Mouse (Mus musculus) common myeloid progenitor, adult 5-6 weeks (primary cell): Measurements from ENCODE around the gene Gigyf2. TPM values are rescaled to one million over a fixed set of nuclear protein-coding genes. Genes with fewer than 3 reads are reported as not detected.

Experiments
- ATAC-seq: replicated peaks from 2 replicates; pipeline ENCODE4 v1.8.0; 2016; ENCODE audit warnings: low read depth, mild to moderate bottlenecking, moderate TSS enrichment, inconsistent platforms; ENCODE audit not compliant: poor library complexity, severe bottlenecking
- total RNA-seq: library from RNA; stranded (forward); fragments of 200-1000, 187-1606 nt; gene quantifications from 2 replicates; pipeline ENCODE4 v1.2.3, GENCODE M21; 2017

Gigyf2 gene
- 134 and 174 TPM in 2 replicates for total RNA-seq

DNA sequence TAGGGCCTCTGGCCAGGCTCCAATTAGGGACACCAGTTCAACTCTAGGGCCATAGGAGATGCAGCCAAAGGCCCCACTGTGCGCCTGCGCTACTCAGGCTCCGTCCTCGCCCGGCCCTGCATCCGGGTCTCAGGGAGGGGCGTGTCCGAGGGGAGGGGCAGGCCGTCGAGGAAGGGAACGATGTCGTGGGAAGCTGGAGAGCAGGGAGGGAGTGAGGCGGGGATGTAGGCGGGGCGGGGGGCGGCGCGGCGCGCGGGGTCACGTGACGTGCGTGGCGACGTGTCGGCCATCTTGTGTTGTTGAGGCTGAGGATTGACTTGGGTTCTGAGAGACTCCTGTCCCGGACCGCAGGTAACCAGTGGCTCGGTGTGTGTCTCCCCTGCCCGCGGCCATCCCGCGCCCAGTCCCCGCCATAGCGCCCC lies at the start of gene Gigyf2:
Gene Gigyf2 (plus strand): TSS at position 257 of the 422 bp plus-strand sequence.
- ATAC-seq = peak; percentile 100

DNA sequence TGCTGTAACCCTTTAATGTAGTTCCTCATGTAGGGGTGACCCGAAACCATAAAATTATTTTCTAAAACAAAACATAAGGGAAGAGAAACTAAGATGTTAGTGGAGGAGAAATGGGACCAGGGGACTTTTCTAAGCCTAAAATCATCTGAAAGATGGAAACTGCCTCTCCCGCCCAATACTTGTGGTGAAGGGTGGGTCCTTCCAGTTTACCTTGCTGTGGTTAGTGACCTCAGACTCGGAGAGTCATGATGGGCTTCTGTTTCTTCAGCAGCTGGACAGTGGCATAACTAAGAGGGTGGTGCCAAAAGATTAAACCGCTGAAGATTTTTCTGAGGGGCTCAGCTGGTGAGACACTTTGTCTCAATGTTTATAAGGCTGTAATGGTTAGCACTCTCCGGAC lies 46.5 kb upstream of the Gigyf2 start:
- ATAC-seq = peak; percentile 37; the same call in 1 of the 2 replicates

DNA sequence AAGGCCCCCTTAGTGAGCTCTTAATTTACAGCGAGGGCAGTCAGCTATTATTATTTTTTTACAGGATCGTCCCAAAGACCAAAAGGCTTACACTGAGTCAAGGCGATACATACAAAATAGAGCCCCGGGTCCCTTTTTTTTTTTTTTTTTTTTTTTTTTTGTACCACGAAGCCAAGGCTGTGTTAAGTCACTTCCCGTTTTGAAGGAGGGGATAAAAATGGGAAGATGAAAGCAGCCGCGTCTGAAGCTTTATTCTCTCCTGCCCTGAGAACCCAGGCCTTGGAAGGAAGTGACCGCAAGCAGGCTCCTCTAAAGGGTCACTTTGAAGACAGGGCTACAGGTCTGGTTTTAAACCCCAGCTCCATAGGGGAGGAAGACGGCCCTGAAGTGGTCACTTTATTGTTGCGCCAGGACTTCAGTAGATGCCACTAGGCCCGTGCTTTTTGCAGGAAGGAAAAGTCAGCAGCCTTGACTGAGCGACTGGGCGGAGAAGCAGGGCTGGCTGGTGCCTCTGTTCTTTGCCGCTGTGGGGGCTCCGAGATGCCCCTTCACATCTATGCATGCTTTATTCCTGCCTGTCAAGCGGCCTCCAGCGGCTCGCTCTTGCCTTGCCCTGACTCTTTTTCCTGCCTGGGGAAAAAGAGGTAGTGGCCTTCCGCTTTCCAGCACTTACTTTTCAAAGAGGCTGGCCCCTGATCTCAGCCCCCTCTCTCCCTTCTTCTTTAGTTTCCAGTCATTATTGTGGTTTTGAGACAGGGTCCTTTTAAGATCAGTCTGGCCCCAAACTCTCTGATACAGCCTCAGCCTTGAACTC lies 45.0 kb upstream of the Gigyf2 start:
- ATAC-seq = peak; percentile 60

DNA sequence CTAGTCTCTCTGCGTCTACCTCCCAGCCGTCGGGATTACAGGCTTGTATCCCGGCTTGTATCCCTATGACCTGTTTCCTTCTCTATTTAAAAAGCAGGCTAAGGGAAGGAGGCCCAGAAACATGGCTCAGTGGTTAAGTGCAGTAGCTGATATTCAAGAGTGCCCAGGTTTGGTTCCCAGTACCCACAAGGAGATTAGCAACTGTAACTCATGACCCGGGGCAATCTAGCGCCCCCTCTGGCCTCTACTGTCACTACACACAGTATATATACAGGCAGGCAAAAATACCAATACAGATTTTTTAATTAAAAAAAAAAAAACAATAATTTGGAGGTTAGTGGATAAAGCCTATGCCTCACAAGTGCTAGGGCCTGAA lies 44.4 kb upstream of the Gigyf2 start:
- ATAC-seq = no peak

DNA sequence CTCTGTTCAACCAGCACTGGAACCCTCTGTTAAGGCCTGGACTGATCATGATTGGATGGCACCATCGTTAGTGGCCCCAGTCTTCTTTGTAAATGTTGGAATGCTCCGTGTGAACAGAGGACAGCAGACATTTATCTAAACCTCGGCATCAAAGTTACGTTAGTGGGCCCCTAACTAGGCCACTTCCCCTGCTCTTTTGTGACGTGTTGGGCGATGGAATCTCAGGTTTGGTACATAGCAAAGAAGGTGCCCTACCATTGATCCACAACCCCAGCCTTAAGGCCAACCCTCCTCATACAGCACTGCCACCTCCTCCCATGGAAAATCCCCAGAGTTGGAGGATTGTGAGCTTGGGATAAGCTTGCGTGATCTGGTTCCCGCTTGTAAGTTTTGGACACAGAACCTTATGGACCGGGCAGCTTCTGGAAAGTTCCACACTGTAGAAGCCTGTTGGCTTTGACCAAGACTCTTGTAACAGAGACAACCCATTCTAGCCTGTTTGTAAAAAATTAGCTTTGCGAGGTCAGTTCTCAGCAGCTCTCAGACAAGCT lies 43.3 kb upstream of the Gigyf2 start:
- ATAC-seq = no peak

DNA sequence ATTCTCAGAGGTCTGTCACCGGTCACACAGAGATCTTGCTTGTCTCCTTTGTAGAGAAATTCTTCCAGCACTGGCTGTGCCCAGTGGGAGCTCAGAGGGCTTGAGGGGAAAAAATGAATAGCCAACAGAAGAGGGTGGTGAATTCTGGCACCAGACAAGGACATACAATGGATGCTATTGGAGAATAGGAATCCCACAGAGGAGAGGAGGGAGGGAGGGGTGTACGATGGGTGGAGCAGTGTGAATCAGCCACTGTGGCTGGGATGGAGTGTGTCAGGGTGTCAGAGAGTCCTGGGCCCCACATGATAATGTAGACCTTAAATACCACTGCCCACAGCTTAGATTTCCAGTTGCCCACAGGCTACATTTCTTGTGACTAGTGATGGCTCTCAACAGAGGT lies 39.7 kb upstream of the Gigyf2 start:
- no peak for ATAC-seq

DNA sequence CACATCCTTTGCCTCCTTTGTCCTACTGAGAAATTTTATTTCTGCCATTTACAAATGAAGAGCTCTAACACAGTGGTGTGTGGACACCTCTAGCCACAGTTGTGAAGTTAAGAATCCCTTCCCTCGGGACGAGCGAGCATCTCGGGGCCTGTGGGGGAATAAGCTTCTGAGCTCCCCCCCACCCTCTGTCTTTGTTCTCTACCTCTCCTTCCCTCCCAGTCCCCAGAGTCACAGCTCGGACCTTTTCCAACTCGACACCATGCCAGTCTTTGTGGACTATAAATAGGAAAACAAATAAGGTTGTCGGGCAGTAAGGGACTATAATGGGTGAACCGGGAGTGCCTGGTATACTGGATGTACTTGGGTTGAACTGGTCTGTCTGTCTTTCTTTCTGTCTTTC lies 35.4 kb upstream of the Gigyf2 start:
- ATAC-seq = no peak

DNA sequence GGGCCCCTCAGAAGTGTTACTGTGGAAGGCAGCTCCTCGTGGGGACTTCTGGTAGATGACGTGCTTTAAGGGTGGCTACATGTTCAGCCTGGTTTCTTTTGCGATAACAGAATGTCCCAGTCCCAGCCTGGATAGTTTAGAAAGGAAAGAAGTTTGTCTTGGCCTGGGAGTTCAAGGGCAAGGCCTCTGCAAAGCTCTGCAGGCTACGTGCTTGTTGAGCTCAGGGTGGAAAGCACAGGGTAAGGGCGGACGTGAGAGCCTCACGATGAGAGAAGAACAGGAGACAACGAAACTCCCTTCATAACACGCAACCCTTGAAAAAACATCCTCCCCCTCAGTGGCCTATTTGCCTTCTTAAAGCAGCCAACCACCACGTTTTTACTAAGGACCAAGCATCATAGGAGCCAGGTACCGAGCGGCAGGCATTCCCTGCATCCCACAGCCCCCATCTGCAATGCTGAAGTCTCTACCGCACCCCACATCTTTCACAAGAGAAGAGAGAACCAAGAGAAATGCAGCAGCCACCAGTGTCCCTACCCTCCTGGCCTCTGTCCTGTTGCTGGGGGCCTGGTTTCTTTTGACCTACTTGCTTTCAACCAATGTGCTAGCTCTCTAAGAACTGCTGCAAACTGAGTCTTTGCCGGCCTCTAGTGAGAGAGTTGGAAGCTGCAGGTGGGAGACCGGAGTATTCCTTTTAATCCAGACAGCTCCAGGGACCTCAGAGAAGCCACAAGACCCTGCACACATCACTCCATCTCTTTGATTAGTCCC lies 34.2 kb upstream of the Gigyf2 start:
- 0 out of 2 replicates have a peak, but pooled peaks have one; percentile 18 for ATAC-seq

DNA sequence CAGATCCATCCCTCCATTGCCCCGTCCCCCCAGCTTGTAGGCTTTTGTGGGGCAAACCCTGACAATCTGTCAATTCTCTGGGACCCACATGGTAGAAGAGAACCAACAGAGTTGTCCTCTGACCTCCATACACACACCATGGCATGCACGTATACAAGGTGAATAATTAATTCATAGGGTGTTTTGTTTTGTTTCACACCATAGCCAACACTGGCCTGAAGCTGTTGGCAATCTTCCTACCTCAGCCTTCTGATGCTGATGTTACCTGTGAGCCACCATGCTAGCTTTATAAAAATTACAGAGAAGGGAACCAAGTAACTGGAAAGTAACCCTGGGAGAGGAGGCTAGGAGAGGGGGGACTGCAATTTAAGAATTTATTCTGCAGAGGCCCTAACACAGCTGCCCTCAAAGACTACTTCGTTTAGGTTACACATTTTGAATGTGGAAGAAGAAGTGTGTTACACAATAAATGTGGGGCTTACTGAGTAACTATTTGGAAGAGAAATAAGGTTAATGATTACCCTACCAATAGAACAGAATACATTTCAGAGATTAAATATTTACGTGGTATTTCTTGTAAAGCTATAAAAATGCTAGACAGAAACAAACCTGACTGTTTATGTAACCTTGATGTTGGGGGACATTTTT lies 32.6 kb upstream of the Gigyf2 start:
- no peak for ATAC-seq

DNA sequence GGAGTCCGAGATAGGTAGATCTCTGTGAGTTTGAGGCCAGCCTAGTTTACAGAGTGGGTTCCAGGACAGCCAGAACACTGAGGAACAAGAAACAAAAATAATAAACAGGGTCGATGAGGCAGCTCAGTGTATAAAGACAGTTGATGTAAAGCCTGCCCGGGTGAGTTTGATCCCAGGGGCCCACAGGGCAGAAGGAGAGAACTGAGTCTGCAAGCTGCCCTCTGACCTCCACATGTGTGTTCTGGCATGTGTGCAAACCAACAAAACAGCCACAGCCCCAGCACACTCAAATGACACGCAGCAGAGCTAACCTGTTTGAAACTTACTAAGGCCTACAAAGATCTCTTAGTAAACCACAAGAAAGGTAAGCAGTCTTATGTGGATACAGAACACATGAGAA lies 31.8 kb upstream of the Gigyf2 start:
- ATAC-seq = no peak

DNA sequence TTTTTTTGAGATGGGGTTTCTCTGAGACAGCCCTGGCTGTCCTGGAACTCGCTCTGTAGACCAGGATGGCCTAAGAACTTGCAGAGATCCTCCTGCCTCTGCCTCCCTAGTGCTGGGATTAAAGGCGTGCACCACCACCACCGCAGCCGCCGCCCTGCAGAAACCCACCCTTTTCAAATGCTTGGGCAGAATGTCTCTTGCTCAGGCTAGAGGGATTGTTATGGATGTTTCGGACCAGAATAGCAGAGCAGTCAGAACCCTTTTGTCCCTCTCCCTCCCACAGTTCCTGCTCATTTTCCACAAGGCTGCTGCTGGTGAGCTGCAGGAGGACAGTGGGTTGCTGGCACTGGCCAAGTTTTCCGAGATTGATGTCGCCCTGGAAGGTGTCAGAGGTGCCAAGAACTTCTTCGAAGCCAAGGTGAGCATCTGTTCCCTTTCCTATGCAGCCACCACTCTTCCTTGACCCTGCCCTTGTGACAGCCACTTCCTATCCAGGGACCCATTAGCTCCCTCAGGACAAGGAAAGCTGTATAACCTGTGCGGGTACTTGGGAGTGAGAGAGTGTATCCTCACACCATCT lies 29.4 kb upstream of the Gigyf2 start:
- ATAC-seq = no peak

DNA sequence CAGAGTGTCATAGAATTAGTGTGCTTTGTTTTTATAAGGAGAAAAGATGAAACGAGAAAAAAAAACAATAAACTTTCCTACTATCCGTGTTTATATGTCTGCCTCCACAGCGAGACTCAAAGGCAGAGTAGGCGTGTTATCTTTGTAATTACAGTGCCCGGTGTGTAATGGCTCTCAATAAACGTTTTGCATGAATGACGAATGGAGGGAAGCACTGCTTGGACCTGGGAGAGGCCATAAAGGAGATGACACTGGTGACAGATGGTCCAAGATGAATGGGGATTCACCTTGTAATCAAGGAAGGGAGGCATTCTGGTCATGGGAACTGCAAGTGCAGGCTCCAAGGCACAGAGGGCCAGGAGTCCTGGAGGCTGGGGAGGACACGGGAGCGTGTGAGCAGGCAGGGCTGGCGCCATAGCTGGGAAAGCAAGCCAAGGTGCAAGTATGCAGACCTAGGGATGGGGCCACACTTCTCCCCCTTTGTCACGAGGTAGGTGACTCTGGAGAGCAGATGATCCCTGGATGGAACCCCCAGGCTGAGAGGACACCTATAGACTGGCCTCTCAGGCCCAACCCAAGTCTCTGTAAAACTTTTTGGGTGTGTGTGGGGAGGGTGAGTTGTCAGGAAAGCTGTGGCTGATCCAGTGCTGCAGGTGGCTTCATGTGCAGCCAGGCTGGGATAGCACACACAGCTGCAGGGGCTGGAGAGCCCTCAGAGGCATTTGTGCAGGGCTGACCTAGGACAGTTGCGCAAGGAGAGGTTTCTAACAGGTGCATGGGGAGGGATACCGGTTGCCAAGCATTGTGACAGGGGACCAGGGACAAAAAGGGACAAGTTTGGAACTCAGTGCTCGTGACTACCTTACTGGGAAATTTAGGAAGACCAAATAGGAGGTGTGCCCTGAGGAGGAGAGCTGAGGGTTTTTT lies 26.2 kb upstream of the Gigyf2 start:
- ATAC-seq = no peak

DNA sequence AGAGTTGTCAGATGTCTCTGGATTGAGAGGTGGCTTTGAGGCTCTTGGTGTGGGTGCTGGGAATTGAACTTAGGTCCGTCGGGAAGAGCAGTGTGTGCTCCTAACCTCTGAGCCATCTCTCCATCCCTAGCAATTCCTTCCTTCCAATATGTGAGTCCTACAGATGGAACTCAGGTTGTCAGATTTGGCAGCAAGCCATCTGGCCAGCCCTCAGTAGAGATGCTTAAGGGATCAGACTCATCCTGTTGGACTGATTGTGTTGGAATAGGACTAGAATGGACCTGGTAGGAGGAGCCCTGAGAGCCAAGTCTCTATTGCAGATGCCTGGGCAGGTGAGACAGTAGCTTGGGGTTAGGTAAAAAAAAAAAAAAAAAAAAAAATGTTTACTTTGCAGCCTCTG lies 24.8 kb upstream of the Gigyf2 start:
- no peak for ATAC-seq

DNA sequence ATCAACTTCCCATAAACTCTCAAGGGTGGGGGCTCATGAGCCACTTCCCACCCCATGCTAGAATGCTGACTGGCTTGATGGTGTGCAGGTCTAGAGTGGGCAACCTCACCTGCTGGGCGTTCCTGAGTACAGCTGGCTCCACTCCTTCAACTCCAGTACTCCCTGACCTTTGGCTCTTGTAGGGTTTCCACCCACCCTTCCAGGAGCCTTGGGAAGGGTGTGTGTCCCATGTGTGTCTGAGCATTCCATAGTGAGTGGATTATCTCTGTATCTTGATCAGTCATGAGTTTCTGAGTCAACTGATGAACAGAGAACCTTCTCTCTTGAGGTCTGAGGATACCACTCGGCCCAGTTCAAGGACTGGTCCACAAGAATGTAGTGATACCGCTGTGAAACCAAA lies 17.8 kb upstream of the Gigyf2 start:
- ATAC-seq = no peak

DNA sequence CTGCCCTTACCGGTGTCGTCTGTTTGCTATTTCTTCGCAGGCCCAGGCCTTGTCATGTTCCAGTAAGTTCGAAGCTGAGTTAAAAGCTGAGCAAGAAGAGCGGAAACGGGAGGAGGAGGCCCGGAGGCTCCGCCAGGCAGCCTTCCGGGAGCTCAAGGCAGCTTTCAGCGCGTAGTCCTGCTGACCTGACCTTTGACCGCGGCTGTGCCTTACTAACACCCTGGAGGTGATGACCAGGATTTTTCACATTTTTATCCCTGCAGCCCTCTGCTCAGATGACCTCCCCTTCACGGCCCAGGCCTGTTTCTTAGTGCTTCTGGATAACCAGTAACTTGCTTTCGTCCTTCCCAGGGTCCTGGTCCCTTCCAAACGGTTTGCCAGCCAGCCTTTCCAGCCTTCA lies 17.2 kb upstream of the Gigyf2 start:
- ATAC-seq = no peak

DNA sequence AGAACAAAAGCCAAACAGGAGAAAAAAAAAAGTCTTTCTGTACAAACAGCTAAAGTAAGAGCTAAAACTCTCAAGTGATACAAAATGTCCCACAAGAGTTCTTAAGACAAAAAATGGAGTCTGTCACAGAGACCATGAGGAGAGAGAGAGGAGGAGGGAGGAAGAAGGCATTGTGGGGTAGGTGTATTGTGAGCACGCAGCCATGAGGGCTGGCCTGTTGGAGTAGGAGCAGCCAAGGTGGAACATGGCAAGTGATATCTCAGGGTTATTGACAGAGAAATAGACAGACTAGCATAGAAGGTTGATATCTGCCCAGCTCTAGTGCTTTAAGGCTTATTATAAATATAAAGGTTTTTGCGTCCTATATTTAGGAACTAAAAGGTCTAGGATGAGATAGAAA lies 14.1 kb upstream of the Gigyf2 start:
- ATAC-seq = no peak

DNA sequence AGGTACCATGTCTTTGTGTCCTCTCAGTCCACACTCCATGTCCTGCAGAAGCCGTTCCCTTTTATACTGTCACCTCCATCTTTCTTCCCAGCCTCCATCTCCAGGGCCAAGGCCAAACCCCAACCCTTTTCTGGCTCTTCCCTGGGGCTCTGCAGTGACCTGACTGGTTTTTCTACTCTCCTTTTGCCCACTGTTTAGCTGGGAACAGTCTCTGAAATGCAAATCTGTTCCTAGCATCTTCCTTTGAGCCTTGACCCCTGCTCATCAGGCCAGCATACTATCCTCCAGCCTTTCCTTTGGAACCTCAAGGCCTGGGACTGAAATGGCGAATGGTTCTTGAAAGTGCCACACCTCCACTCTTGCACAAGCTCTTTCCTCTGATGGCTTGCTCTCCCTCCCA lies 13.7 kb upstream of the Gigyf2 start:
- ATAC-seq = no peak

DNA sequence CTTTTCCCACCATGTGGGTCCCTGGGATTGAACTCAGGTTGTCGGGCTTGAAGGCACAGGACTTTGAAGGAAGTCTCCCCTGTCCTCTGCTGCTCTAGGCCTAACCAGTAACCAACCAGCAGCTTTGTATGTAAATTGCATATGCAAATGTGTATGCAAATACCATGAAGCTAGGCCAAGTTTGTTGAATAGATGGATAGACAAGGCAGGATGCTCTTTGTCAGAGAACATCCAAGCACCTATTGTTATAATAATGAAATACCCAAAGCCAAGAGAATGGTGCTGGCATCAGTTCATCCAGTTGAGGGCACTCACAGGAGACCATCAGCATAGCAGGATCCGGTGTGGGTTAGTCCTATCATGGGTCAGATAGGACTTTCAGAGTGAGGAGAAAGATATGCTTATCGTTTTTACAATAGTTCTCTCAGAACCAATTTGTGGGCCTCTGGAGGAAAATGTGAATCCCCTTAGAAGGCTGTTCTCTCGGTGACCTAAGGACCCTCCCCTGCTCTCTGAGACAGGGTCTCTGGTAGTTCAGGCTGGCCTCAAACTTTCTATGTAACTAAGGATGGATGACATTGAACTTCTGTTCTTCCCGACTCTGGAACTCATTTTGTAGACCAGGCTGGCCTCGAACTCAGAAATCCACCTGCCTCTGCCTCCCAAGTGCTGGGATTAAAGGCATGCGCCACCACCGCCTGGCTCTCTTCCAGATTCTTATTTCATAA lies 12.8 kb upstream of the Gigyf2 start:
- ATAC-seq = no peak

DNA sequence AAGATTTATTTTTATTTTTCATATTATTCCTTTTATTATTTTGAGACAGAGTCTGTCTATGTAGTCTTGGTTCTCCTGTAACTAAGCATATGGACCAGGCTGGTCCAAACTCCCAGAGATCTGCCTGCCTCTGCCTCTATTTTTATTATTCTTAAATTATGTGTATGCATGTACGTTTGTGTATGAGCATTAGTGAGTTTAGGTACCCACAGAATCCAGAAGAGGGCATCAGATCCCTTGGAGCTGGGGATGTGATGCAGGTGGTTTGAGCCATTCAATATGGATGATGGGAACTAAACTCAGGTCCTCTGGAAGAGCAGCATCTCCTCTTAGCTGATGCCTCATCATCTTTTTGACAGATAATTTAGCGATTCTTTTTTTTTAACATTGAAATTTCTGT lies 11.4 kb upstream of the Gigyf2 start:
- no peak for ATAC-seq
